Mouse (Mus musculus) spleen, adult 10 weeks (tissue): ENCODE measurements around the gene Amz1. TPM values are rescaled to one million over a fixed set of nuclear protein-coding genes. Genes with fewer than 3 reads are reported as not detected.

ENCODE experiments used
- polyA plus RNA-seq: library from polyadenylated mRNA; stranded (reverse); fragments of 350-450 nt; fragmentation: Illumina TruSeq; extraction: RNeasy Lipid Tissue Mini Kit (QIAGEN cat#74804); gene quantifications from one replicate; pipeline ENCODE4 v1.2.3, GENCODE M21; 2015; ENCODE audit warnings: low replicate concordance; ENCODE audit not compliant: insufficient read depth

The Amz1 gene
- 9.0 TPM for polyA plus RNA-seq

GRCm38 (mm10) chr5:140723822-140724221, at the start of gene Amz1:
Amz1 (plus strand) TSS chr5:140724127.

DNA sequence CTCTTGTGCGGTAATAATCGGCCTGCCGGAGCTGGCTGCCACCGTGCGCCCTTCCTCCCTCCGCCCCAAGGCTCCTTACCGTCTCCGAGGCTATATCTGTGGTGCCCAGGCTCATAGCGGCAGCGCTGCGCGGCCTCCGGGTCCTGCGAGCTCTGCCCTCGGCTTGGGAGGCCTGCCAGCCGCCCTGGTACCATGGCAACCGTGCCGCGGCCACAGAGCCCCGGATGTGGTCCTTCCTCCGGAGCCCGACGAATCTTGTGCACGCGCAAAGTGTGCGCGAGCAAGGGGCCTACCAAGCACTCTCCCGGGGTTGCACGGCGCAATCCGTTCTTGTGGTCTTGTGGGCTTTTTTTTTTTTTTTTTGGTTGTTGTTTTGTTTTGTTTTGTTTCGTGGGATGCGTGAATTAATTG, 21.8 kb upstream of the Amz1 start, which contains the start of gene Iqce:
TSS of gene Iqce (minus strand) at position 276 of the 411 bp plus-strand sequence.

GRCm38 (mm10) chr5:140704378-140705251, 19.3 kb upstream of the Amz1 start, which contains the start of gene Brat1:
Brat1 (plus strand) TSS chr5:140705011.

Other genes starting within 250 kb of the Amz1 start
- gene Chst12, start 218.6 kb upstream of the Amz1 start, polyA plus RNA-seq = 6.2 TPM
- not detected for gene Grifin, start 159.1 kb upstream of the Amz1 start, polyA plus RNA-seq
- 28.2 TPM for gene Lfng, start 116.8 kb upstream of the Amz1 start, polyA plus RNA-seq
- gene Ttyh3, start 75.1 kb upstream of the Amz1 start, polyA plus RNA-seq = 19.2 TPM
- gene Iqce, start 21.7 kb upstream of the Amz1 start, polyA plus RNA-seq = 15.1 TPM
- gene Brat1, start 19.1 kb upstream of the Amz1 start, polyA plus RNA-seq = 10.6 TPM
- 18.7 TPM for gene Gna12, start 106.3 kb downstream of the Amz1 start, polyA plus RNA-seq